9 mouse cellular contexts compared by ENCODE assay signal in the genomic region with DNA sequence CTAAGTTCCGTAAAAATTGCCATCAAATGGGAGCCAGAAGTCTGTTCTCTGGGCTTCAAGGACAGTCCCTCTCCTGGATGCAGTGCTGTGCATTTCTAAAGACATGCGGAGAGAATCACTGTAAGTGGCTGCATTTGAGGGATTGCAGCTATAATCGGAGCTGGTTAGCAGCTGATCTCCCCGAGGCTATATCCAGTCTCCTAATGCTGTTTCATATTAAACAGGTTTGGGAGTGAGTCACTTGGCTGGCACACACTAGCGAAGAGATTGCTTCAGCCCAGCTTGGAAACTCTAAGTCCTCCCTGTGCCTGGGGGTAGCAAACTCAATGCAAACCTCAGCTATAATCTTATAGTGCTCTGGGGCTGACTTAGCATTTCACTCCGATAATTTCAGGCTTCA. TPM values are rescaled to one million over a fixed set of nuclear protein-coding genes. Genes with fewer than 3 reads are reported as not detected.
DNase-seq lines count a peak whose midpoint lies in the region; ATAC-seq and TF ChIP-seq lines count a peak whose summit lies in the region.
"Had no signal": no experiment of that assay in that cellular context is flagged by ENCODE, and none has a peak within 500 bp of the region (broad histone marks: within the 10 kb centered on the region; RNA-seq: fewer than 3 reads in every experiment).

No protein-coding gene starts in this region.

- H3K9ac ChIP-seq in neural tube, embryonic 11.5 days (ENCODE audit: low read length) = no peak overlapping the region

- 74% methylated on average over 6 of the region's 6 CpGs for WGBS in neural tube, embryonic 11.5 days
- 32% methylated on average over 6 of the region's 6 CpGs for WGBS in small intestine, adult 2 months

- no peak overlapping the region for H3K4me3 ChIP-seq in neural tube, embryonic 11.5 days (ENCODE audit: low read depth, low read length)
- no peak overlapping the region for H3K4me3 ChIP-seq in small intestine, adult 2 months (ENCODE audit: low read depth, low read length)
- H3K4me3 ChIP-seq: megakaryocyte, embryonic 14.5 days had no signal

- H3K4me1 ChIP-seq in neural tube, embryonic 11.5 days (ENCODE audit: control insufficient read depth, insufficient read depth, low read length) = no peaks in the 10 kb centered on the region
- peaks cover 19% of the 10 kb centered on the region; the same call in 1 of the 2 replicates for H3K4me1 ChIP-seq in small intestine, adult 2 months (ENCODE audit: control insufficient read depth, insufficient read depth, insufficient read length, low read length)

- peak; percentile 24 for DNase-seq in neural tube, embryonic 11.5 days (ENCODE audit: low spot score)
- DNase-seq in neural tube, embryonic 10.5 days (ENCODE audit: extremely low spot score, low spot score) = no peak
- peak; percentile 98 for DNase-seq in fat pad, adult 2 months (ENCODE audit: extremely low read depth, low read depth, low spot score)
- DNase-seq in layer of hippocampus, adult 8-10 months (ENCODE audit: low spot score in 2 of 2) = peak; percentile 29 to 44
- DNase-seq in heart, postnatal 14 days = no peak
- no peak for DNase-seq in heart, adult 9 months (ENCODE audit: low spot score in 2 of 2)

- no peak for TF ChIP-seq POLR2A in small intestine, adult 2 months (IDR thresholded peaks at IDR 0.05; ENCODE audit: low read depth, low read length)

- H3K27me3 ChIP-seq in neural tube, embryonic 11.5 days (ENCODE audit: control insufficient read depth, insufficient read depth, low read length) = no peaks in the 10 kb centered on the region
- H3K27me3 ChIP-seq in small intestine, adult 2 months (ENCODE audit: control insufficient read depth, insufficient read depth, low read length) = no peaks in the 10 kb centered on the region
- H3K27me3 ChIP-seq: megakaryocyte, embryonic 14.5 days had no signal

- no peak for TF ChIP-seq CTCF in small intestine, adult 2 months (IDR thresholded peaks at IDR 0.05; ENCODE audit: extremely low read depth, insufficient read length, insufficient replicate concordance, low read depth, low read length)

- H3K9me3 ChIP-seq in neural tube, embryonic 11.5 days (ENCODE audit: control insufficient read depth, low read length) = no peaks in the 10 kb centered on the region

- intact Hi-C loops in heart, postnatal 14 days (cut with DNase I) = no loop called here

- H3K36me3 ChIP-seq in neural tube, embryonic 11.5 days (ENCODE audit: control insufficient read depth, insufficient read depth, low read length) = no peaks in the 10 kb centered on the region
- no peaks in the 10 kb centered on the region for H3K36me3 ChIP-seq in small intestine, adult 2 months (ENCODE audit: control insufficient read depth, insufficient read depth, low read length)

- no peak overlapping the region for H3K4me2 ChIP-seq in neural tube, embryonic 11.5 days (ENCODE audit: low read depth)

- H3K27ac ChIP-seq in neural tube, embryonic 11.5 days (ENCODE audit: low read depth, low read length) = no peak overlapping the region
- peak overlapping the region; percentile 7; the same call in 1 of the 2 replicates for H3K27ac ChIP-seq in small intestine, adult 2 months (ENCODE audit: insufficient read depth, low read depth, low read length)

- ATAC-seq in neural tube, embryonic 11.5 days (ENCODE audit: insufficient read depth, low FRiP score, low TSS enrichment) = no peak
- ATAC-seq in megakaryocyte, adult 5-6 weeks (ENCODE audit: poor library complexity, severe bottlenecking) = no peak

RNA-seq across cellular contexts. Expression of a gene that starts 14.0 kb away (rescaled TPM):
- 16.4 and 17.3 TPM in 2 replicates for polyA plus RNA-seq in neural tube, embryonic 11.5 days (2014; fragmentation: Nextera tagmentation; extraction: Ambion mirVana)
- total RNA-seq in layer of hippocampus, adult 8-10 months (2022) = 10 to 100 TPM; 29.4 to 36.3 (median 33.1) TPM
- 0.52 and 0.67 TPM in 2 replicates for polyA plus RNA-seq in small intestine, adult 2 months (2012; rRNA removed)
- total RNA-seq in heart, postnatal 14 days (2021) = 100 to 1,000 TPM; 201 to 214 TPM
- 5.6 and 7.3 TPM in 2 replicates for total RNA-seq in megakaryocyte, adult 5-6 weeks (2015)
- 3.5 and 10.9 TPM in 2 replicates for total RNA-seq in megakaryocyte, adult 5-6 weeks (2017)

Comparison
In these comparisons a context has a peak if more than half of its experiments do, and no peak if none do; other contexts are left out.
1. DNase-seq: peak in neural tube, embryonic 11.5 days (single experiment), fat pad, adult 2 months (single experiment) and layer of hippocampus, adult 8-10 months (2 of 2); none in neural tube, embryonic 10.5 days (single experiment), heart, postnatal 14 days (0 of 2) and heart, adult 9 months (0 of 2).
2. RNA of a gene that starts 14.0 kb away (total RNA-seq): 201 to 214 TPM in heart, postnatal 14 days; 29.4 to 36.3 TPM in layer of hippocampus, adult 8-10 months and 3.5 to 10.9 TPM in megakaryocyte, adult 5-6 weeks; every median in the first group is over 4 times any median in the second.